Mouse (Mus musculus): ENCODE data around the gene Wdr61.

The Wdr61 gene

DNA sequence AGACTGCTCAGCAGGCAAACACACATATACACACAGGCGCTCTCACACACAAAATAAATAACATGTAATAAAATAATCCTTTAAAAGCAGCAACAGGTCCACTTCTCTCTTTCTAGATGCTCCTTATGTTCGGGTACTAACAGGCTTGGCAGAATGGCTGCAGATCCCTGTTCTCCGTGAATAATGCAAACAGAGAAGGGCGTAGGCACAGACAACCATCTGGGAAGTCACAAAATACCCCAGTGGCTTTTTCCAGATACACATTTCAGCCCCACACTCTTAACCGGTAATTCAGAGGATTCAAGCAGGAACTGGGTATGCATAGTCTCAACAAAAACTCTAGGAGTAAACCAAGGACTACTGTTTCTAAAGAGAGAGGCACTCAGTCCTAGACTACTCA is 8.0 kb downstream of the Wdr61 start:
- 53% methylated on average over 5 of the region's 5 CpGs for WGBS

- WGBS = 97% methylated on average over 4 of the region's 4 CpGs
These were observed 11.7 kb downstream of the Wdr61 start for GRCm38 (mm10) chr9:54722596-54722995.

- WGBS = 50% methylated on average over 7 of the region's 7 CpGs
These were observed 12.2 kb downstream of the Wdr61 start for GRCm38 (mm10) chr9:54722156-54722555.

GRCm38 (mm10) chr9:54717527-54717926 is 16.8 kb downstream of the Wdr61 start:
- 82% methylated on average over 3 of the region's 3 CpGs for whole genome bisulfite sequencing

- 89% methylated on average over 3 of the region's 3 CpGs for WGBS
These were observed 18.5 kb downstream of the Wdr61 start for GRCm38 (mm10) chr9:54715776-54716175.

- 88% methylated on average over 5 of the region's 5 CpGs for WGBS
These were observed 26.2 kb downstream of the Wdr61 start for GRCm38 (mm10) chr9:54708085-54708484.

DNA sequence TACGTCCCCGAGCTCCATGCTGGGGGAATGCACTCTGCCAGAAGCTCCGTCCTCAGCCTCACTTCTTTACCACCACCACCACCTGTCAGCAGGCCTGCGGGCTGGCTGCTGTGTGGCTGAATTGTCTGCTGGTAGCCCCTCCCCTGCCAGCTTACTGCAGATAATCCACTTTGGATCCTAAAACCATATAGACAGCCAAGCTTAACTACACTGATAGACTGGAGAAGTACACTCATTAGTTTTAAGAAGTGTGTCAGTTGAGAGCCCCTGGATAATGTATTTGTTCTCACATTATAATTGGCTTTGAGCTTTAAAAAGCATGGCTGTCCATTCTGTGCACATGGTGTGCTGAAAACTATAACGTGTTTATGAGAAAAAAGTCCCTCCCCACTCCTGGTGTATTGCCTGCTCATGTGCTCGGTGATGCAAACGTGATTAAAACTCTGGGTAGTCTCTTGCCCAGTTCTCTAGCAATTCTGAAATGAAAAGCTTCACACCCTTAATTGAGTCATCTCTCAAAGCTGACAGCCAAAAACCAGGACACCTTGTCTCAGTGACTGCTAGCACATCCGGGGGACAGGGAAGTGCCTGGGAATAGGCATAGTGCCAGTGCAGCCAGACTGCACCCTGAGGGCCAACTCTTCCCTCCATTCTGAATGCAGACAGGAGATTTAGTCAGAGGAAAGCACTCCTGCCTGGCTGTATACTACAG is 26.9 kb downstream of the Wdr61 start:
- 45% methylated on average over 8 of the region's 8 CpGs for WGBS

DNA sequence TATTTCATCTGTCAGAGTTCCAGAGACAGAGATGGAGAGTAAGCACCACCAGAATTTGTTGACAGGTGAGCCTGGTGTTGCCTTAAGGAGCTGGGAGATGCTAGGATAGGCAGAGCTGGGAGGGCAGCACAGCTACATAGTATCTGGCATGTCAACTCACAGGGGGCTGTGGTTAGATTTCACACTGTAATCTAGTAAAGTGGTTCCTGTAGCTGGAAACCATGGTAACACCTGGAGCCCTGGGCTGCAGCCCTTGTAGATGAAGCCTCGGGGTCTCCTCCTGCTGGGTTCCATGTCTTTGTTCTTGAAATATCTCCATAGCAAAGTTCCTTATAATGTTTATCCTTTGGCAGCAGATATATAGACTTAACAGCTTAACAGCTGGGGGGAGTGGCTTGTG is 28.8 kb downstream of the Wdr61 start:
- WGBS = 55% methylated on average over 1 of the region's 1 CpGs

GRCm38 (mm10) chr9:54704361-54704760 is 30.0 kb downstream of the Wdr61 start:
- 60% methylated on average over 5 of the region's 5 CpGs for WGBS

DNA sequence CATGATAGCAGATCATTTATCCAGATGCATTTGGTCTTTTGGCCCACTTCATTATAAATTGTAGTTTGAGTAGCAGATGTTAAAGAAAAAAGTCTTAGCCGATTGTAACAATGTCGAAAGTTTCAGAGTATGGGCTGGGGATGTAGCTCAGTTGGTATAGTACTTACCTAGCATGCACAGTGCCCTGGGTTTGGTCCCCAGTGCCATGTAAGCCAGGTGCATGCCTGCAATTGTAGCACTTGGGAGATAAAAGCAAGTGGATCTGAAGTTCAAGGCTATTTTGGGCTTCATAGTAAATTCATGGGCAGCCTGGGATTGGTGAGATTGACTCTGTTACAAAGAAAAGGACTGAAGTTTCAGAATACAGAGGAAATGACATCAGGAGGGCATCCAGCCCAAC is 31.7 kb downstream of the Wdr61 start:
- WGBS = 82% methylated on average over 2 of the region's 2 CpGs

DNA sequence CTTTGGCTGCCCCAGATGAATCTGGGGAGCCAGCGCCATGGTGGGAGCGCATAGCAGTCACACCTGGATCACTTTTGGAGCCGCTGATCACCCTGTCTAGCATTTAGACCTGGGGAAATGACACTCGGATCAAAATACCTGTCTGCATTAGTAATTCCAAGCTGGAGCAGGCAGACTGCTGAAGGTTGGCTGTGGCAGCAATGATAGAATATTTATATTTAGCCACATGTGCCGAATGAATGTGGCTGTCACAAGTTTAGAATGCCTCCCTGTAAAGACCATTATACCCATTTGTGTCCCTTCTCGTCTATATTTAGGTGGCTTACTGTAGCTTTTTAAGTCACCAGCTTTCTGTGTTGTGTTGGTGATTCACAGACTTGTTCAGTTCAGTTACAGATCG is 33.6 kb downstream of the Wdr61 start:
- 62% methylated on average over 7 of the region's 7 CpGs for WGBS

DNA sequence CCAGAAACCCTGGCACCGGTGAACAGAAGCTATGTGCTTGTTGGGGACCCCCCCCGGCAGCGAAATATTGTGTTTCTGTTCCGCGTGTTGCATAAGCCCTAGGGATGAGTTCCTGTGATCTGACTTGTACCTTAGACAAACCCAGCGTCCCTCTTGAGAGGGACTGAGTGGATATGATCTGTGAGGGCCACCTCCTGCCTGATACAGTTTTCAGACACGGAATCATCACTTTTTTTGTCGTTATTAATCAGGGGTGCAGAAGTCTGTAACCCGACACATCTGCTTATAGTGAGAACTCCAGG is 34.2 kb downstream of the Wdr61 start:
- 12% methylated on average over 9 of the region's 9 CpGs for WGBS

- under 1% methylated on average over 92 of the region's 92 CpGs for WGBS
These were observed 34.8 kb downstream of the Wdr61 start for GRCm38 (mm10) chr9:54699345-54700173.

GRCm38 (mm10) chr9:54699087-54699344 is 35.3 kb downstream of the Wdr61 start:
- 3% methylated on average over 27 of the region's 27 CpGs for WGBS

GRCm38 (mm10) chr9:54698318-54699086 is 35.8 kb downstream of the Wdr61 start, which contains the start of gene Dnaja4:
Gene Dnaja4 (plus strand): TSS chr9:54698873.
- 71% methylated on average over 17 of the region's 17 CpGs for WGBS

DNA sequence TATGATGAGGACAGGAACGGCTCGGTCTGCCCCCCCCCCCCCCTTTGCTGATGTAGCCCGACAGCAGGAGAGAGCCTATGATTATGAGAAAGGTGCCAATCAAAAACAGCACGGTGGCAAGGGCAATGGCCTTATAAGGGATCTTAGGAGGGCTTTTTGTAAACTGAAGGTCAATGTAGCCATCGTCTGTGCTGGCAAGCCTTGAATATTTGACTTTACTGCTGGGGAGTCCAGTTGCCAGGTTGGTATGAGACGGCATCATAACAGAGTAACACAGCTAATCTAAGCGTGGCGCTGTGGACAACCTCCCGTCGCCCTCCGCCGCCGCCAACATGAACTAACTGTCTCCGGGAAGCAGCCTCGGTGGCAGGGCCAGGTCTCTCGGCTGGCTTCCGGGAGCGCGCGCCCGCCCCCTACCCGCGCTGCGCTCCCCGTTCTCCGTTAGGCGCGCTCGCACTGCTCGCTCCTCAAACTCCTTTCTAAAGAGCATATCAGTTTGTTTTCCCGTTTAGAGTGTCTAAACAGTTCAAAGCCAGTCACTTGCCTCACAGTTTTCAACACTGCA is 43.0 kb downstream of the Wdr61 start:
- WGBS = under 1% methylated on average over 31 of the region's 31 CpGs

DNA sequence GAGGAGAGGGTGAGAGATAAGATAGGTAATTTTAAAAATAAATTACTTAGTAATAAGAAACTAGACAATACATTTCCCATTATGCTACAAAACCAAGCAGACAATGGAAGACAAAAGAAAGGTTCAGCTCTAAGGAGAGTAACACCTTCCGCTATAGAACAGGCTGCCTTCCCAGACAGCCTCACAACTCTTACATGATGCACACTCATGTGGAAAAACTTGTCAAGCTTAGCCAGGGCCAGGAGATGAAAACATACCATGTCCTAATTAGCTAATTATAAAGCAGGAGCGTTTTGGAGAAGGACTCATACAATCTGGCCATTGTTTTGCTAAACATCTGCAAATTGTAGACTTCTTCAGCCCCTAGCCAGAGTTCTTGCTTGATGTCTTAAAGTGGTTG is 43.6 kb downstream of the Wdr61 start:
- WGBS = 68% methylated on average over 2 of the region's 2 CpGs

DNA sequence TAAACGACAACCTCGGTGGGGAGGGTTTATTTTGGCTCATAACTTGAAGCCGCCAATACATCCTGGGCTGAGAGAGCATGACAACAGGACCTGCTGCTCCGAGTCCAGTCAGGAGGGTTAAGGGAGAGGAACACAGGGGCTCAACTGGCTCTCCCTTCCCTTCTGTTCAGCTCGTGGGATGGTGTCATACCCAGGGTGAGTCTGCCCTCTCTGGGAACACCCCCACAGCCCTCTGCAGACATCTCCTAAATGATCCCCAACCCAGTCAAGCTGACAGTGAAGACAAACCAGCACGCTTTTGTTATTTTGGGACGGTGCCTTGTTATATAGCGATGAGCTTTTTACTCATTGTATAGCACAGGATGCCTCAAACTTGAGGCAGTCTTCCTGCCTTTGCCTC is 44.9 kb downstream of the Wdr61 start:
- WGBS = 66% methylated on average over 8 of the region's 8 CpGs

DNA sequence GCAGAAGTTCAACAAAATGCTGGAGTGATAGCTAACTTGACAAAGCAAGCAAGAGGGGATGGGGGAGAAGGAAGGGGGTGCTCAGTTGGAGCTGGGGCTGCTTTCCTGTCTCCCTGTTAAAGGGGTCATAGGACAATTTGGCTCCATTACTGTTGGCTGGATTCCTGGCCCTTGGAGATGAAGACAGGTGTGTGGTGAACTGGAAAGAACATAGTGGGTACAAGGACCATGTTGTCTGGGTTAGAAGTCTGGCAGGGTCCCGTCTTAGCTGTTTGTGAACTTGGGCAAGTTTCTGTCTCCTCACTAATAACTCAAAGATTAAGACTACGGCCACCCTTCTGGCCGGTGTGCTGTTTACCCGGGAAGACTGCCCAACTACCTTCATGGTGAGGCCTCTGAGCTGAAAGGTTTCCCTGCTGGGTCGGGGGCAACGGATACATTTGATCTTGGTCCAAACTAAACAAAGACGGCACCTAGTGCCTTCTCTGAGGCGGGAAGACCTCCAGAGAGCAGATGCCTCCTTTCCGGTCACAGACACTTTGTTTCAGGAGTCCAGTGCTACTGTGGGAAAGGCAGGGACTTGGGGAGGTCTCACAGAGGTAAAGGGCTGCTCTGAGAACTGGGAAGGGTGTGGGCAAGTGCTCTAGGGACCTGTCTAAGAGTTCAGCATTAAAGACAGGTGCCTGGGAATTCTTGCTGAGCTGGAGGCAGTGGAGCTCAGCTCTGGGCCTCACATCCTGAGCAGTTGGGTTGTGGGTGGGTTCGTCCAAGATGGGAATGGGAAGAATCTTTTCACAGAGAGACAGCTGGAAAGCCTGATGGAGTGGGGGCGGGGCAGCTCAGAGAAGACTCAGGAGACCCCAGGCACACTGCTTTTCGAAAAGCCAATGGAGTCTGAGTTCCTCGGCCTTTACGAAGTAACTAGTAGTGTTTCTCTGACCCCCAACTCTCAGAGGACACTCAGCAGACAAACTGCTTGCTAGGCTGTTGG is 46.8 kb downstream of the Wdr61 start:
- WGBS = 59% methylated on average over 14 of the region's 14 CpGs

DNA sequence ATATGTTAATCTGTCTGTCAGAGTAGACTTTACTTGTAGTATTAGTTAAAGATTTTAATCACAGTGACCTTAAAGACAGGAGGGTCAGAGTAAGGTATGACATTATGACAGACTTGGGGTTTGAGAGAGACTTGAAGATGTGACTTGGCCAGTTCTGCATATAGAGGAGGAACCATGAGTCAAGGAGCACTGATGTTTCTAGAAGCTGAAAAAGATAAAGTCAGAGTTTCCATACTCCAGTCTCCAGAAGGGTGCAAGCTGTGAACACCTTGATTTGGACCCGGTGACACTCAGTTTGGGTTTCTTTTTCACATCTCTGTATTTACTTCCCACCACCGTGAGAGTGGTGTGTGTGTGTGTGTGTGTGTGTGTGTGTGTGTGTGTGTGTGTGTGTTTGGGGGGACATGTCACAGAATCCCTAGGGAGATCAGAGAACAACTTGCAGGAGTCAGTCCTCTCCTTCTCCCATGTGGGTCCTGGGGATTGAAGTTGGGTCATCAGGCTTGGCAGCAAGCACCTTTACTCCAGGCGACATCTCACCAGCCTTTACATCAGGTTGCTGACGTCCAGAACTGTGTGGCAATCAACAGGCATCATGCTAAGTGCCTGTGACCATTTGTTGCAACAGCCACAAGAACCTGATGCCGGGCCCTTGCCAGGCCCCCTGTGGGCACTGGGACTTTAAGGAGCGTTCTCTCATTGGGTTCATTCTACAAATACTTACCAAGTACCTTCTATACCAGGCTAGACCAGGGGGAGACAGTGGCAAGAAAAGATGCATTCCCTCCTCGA is 50.3 kb downstream of the Wdr61 start:
- WGBS = 88% methylated on average over 7 of the region's 7 CpGs
